Mouse (Mus musculus) hematopoietic stem cell, adult 5-6 weeks (primary cell): Measurements from ENCODE around the gene Hhatl. TPM values are rescaled to one million over a fixed set of nuclear protein-coding genes. Genes with fewer than 3 reads are reported as not detected.

Source experiments
- ATAC-seq, 2 experiments: fragments of 125-278 bp in 1 of 2; replicated peaks in 1 of 2; 2 replicates each; pipeline ENCODE4 v1.8.0; 2016 to 2017; ENCODE audit warnings: inconsistent platforms in 2 of 2, mild to moderate bottlenecking in 2 of 2, moderate number of reproducible peaks in 2 of 2, low read depth in 1 of 2, moderate TSS enrichment in 1 of 2; ENCODE audit not compliant: low FRiP score in 2 of 2, poor library complexity in 2 of 2, severe bottlenecking in 2 of 2, insufficient read depth in 1 of 2, low TSS enrichment in 1 of 2
- total RNA-seq: library from RNA; stranded (forward); fragments of 172-1452, 232-1000 nt; gene quantifications from 2 replicates; pipeline ENCODE4 v1.2.3, GENCODE M21; 2017

The Hhatl gene
- total RNA-seq, 1 experiment from 2014 or later, result not detected

DNA sequence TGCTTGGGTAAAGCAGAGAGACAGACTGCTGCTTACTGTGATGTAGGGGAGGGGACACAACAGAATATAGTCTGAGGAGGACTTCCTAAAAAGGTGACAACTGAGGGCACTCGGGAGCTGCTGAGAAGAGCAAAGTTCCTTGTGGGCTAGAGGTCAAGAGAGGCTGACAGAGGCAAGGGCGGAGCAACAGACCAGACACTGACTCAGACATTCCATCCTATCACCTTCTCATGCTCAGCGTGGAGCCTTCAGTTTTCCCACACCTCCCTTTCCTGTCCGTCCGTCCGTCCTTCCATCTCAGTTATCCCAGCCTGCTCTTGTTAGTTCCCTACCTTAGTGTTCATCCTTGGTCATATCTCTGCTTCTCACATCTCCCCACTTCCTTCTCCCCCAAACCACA lies 22.9 kb upstream of the Hhatl start:
- ATAC-seq, result no peak

- ATAC-seq, result no peak
These were observed 17.9 kb upstream of the Hhatl start for GRCm38 (mm10) chr9:121810081-121810821.

GRCm38 (mm10) chr9:121808511-121808910 lies 16.2 kb upstream of the Hhatl start:
- ATAC-seq, result no peak

GRCm38 (mm10) chr9:121807947-121808346 lies 15.6 kb upstream of the Hhatl start:
- ATAC-seq, result no peak

GRCm38 (mm10) chr9:121807546-121807945 lies 15.2 kb upstream of the Hhatl start:
- no peak for ATAC-seq

GRCm38 (mm10) chr9:121802747-121803146 lies 10.4 kb upstream of the Hhatl start:
- peak in 1 of 2 experiments; percentile 4; a peak in 2 of 4 replicates for ATAC-seq

DNA sequence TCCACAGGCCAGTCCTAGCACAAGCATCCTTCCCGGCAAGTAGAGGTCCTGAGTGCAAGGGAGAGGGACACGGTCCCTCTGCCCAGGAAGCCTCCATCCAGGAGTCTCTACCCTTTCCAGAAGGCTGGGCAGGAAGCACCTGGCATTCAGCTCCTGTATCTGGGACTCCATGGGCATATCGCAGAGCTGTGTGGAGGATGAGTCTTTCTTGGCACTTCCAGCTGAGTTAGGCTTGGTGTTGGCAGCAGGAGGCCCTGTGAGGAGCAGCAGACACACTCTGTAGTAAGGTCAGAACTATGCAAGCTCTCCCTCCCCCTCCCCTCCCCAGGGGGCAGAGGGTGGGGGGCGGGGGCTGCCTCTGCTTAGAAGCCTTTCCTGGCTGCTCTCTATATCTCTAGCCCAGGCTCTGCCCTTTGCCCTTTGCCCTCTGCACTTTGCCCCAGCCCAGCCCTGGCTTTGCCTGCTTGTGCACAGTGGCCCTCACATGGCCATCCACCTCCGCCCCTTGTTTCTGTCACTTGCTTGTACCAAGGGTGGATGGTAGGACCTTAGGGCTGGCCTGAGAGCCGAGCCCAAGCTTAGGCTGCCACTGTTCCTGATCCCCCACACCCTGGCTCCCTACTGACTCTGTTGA lies 6.7 kb upstream of the Hhatl start:
- ATAC-seq, result no peak

- ATAC-seq, result no peak
These were observed 5.4 kb upstream of the Hhatl start for GRCm38 (mm10) chr9:121797722-121798121.

DNA sequence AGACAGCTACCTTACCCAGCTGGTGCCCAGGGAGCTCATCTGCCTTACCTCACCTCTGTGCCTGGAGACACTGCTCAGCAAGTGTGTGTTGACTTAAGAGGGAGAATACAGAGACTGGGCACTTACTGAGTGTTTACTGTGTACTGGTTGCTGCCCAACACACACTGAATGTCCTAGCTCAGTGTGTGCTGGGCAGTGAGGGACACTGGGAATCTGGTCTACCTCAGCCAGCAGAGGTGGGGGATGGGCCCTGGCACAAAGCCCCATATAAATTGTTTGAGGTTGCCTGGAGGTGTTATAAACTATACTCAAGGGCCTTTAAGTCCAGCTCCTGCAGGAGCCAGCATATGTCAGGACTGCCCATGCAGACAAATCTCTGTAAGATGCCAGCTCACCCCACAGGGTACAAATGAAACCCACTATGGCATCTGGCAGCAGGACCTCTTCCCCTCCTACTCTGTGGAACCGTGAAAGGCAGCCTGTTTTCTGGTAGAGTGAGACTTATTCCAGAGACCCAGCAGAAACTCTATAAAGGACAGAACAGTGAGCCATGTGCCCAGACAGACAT lies 2.7 kb upstream of the Hhatl start:
- ATAC-seq, result no peak

- ATAC-seq, result 0 out of 4 replicates have a peak, but pooled peaks of 1 of the 2 experiments have one; percentile 49
These were observed 1.1 kb downstream of the Hhatl start for GRCm38 (mm10) chr9:121791206-121791605.

GRCm38 (mm10) chr9:121786359-121786758 lies 5.9 kb downstream of the Hhatl start:
- no peak for ATAC-seq

DNA sequence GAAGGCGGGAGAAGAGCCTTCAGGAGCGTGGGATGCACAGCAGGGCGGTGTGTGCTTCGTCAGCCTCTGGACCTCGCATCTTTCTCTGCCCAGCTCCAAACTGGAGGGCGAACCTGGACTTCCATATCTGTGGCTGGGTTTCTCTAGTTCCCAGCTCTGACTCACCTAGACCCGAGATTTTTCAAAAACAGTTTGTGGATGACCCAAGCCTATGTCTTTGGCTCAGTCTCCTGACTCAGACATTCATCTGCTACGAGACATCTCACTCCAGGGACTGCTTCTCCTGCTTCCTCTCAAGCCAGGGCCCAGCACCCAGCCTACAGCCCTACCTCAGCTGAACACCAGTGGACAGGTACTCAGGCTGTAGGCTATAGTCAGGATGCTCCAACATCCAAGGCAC lies 7.0 kb downstream of the Hhatl start:
- ATAC-seq, result no peak

DNA sequence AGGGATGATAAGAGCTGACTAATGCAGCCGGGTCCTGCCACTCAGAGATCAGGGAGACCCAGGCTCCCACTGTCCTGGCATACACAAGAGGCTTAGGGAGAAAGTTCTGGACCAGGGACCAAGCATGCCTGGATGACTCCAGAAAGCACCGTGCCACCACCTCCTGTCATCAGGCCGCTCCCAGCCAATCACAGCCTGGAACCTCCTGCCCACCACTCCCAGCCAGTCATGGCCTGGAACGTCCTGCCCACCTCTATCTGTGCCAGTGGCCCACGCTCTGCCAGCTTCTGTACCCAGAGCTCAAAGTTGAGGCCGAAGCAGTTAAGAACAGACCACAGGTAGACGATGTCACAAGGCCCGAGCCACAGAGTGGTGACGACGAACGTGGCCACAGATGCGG lies 7.5 kb downstream of the Hhatl start:
- no peak for ATAC-seq

- ATAC-seq, result peak in 1 of 2 experiments; percentile 22; a peak in 2 of 4 replicates
These were observed 14.2 kb downstream of the Hhatl start for GRCm38 (mm10) chr9:121778066-121778624.

DNA sequence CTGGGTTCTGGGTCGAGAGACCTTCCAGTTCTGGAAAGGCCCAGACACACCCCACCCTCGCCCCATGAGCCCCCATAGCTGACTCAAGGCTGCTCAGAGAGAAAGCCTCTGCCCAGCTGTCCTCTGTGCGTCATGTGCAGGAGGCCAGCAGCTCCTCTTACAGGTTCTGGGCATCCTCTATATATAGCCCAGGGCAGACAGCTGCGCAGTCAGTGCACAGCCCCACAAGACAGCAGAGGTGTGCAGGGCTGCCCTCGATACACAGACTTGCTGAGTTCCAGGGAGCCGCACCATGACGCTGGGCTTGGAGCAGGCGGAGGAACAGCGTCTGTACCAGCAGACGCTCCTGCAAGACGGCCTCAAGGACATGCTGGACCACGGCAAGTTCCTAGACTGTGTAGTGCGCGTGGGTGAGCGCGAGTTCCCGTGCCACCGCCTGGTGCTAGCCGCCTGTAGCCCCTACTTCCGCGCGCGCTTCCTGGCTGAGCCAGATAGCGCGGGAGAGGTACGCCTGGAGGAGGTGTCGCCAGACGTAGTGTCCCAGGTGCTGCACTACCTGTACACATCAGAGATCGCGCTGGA lies 14.7 kb downstream of the Hhatl start, which contains the start of gene Klhl40:
Klhl40 (plus strand) TSS at position 124 of the 582 bp plus-strand sequence.
- ATAC-seq, result peak; percentile 31 to 42; a peak in 3 of 4 replicates

DNA sequence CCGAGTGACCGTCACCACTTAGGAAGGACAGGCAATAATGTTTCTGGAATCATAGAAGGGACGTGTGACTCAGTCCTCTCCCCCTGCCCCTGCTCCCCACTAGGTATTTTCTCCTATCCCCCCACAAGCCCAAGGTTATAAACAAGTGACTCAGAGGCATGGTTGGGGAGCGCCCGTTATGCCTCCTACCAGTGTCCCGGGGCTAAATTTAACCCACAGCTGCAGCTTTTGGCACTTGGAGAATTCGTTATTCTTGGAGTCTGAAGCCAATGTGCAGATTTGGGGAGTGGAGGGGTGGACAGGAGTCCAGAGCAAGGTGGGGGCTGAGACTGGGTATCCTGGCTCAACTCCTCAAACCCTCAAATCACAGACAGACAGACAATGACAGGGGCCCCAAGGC lies 15.8 kb downstream of the Hhatl start:
- ATAC-seq, result no peak

- no peak for ATAC-seq
These were observed 16.4 kb downstream of the Hhatl start for GRCm38 (mm10) chr9:121775951-121776350.

DNA sequence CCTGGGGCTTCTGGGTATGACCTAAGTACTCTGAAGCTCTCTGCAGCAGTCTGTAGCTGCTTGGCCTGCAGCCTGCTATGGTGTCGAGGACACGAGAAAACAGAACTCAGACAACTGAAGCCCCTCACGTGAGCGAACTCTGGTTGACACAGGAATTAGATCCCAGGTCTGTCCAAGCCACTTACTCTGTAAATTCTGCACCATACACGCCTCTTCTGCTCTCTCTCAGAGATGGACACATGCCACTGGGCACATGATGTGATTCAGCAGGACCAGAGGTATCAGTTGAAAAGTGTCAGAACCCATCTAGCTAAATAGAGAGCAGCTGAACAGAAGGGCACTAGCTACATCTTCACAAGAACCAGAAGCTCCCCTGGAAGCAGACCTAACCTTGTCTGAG lies 19.9 kb downstream of the Hhatl start:
- no peak for ATAC-seq
